Mouse (Mus musculus) heart, postnatal 25 days (tissue): ENCODE measurements around the gene Psmg3. TPM values are rescaled to one million over a fixed set of nuclear protein-coding genes. Genes with fewer than 3 reads are reported as not detected.

Experiments used
- DNase-seq: peaks from one replicate; pipeline ENCODE4 v3.0.0; 2022; ENCODE audit warnings: low spot score
- intact Hi-C: fragments of 180-260 bp; cut with DNase I; formaldehyde crosslinking; loops from one replicate; pipeline ENCODE4 v1.15.1; 2025
- total RNA-seq, 2 experiments: library from RNA; stranded (reverse); gene quantifications; 2 replicates each; pipeline ENCODE4 v1.2.3; 2021

Psmg3 gene
- 10 to 100 TPM; 10.2 to 11.1 TPM for total RNA-seq

GRCm38 (mm10) chr5:139826357-139827055, at the start of gene Psmg3, which contains the start of gene Gm26938:
Psmg3 (minus strand) TSS chr5:139826885.
Gm26938 (minus strand) TSS chr5:139826407.
- intact Hi-C loops = no loop called here
- DNase-seq = peak; percentile 72

GRCm38 (mm10) chr5:139871526-139871925, 44.8 kb upstream of the Psmg3 start:
- intact Hi-C loops = no loop called here
- no peak for DNase-seq

GRCm38 (mm10) chr5:139870886-139871285, 44.2 kb upstream of the Psmg3 start:
- intact Hi-C loops = no loop called here
- no peak for DNase-seq

GRCm38 (mm10) chr5:139862759-139863158, 36.1 kb upstream of the Psmg3 start:
- intact Hi-C loops = no loop called here
- DNase-seq = peak; percentile 17

- intact Hi-C loops = no loop called here
- no peak for DNase-seq
These were observed 33.8 kb upstream of the Psmg3 start for GRCm38 (mm10) chr5:139860328-139861104.

GRCm38 (mm10) chr5:139849626-139850320, 23.1 kb upstream of the Psmg3 start:
- intact Hi-C loops = no loop called here
- DNase-seq = no peak

GRCm38 (mm10) chr5:139839142-139839541, 12.5 kb upstream of the Psmg3 start:
- no peak for DNase-seq
- intact Hi-C loops = loop anchor here (2.0 to 10.0 kb wide), 7 partner anchors 93 to 698 kb away; no protein-coding TSS in a partner anchor

- intact Hi-C loops = loop anchor here (1.0 to 10.0 kb wide), 8 partner anchors 94 to 699 kb away; no protein-coding TSS in a partner anchor
- DNase-seq = no peak
These were observed 11.8 kb upstream of the Psmg3 start for GRCm38 (mm10) chr5:139838476-139838892.

- intact Hi-C loops = loop anchor here (5.0 to 10.0 kb wide), 5 partner anchors 97 to 702 kb away; no protein-coding TSS in a partner anchor
These were observed 9.0 kb upstream of the Psmg3 start for GRCm38 (mm10) chr5:139835706-139836105.

GRCm38 (mm10) chr5:139832125-139832524, 5.4 kb upstream of the Psmg3 start:
- intact Hi-C loops = loop anchor here (10.0 kb wide), 1 partner anchor 563 kb away; no protein-coding TSS in a partner anchor
- DNase-seq = no peak

More at GRCm38 (mm10) chr5:139835706-139836105, 9.0 kb upstream of the Psmg3 start:
- DNase-seq = no peak

- intact Hi-C loops = loop anchor here (10.0 kb wide), 1 partner anchor 564 kb away; no protein-coding TSS in a partner anchor
- DNase-seq = no peak
These were observed 4.0 kb upstream of the Psmg3 start for GRCm38 (mm10) chr5:139830734-139831133.

- no peak for DNase-seq
- intact Hi-C loops = no loop called here
These were observed 2.7 kb upstream of the Psmg3 start for GRCm38 (mm10) chr5:139829384-139829783.

GRCm38 (mm10) chr5:139827593-139827992, 908 bp upstream of the Psmg3 start:
- intact Hi-C loops = no loop called here
- DNase-seq = no peak

GRCm38 (mm10) chr5:139825947-139826346, 738 bp downstream of the Psmg3 start:
- intact Hi-C loops = no loop called here

GRCm38 (mm10) chr5:139824531-139824930, 2.2 kb downstream of the Psmg3 start:
- intact Hi-C loops = no loop called here
- DNase-seq = no peak

More at GRCm38 (mm10) chr5:139825947-139826346, 738 bp downstream of the Psmg3 start:
- no peak for DNase-seq

GRCm38 (mm10) chr5:139821466-139822459, 4.9 kb downstream of the Psmg3 start:
- intact Hi-C loops = no loop called here
- no peak for DNase-seq

- intact Hi-C loops = no loop called here
- DNase-seq = no peak
These were observed 7.0 kb downstream of the Psmg3 start, which contains the start of gene Tmem184a for GRCm38 (mm10) chr5:139819538-139820181. Tmem184a (minus strand) TSS chr5:139819917.

GRCm38 (mm10) chr5:139818801-139819200, 7.9 kb downstream of the Psmg3 start:
- no peak for DNase-seq
- intact Hi-C loops = no loop called here
